Mouse (Mus musculus): ENCODE data around the gene Unc79.

Unc79 gene

GRCm38 (mm10) chr12:103040136-103040535 is 91.5 kb downstream of the Unc79 start:
- DNase-seq (ENCODE audit: inconsistent age in 2 of 2, low spot score in 1 of 2), result no peak

- DNase-seq (ENCODE audit: inconsistent age in 2 of 2, low spot score in 1 of 2), result no peak
These were observed 92.7 kb downstream of the Unc79 start for GRCm38 (mm10) chr12:103041401-103041800.

GRCm38 (mm10) chr12:103042711-103043110 is 94.1 kb downstream of the Unc79 start:
- peak in 1 of 2 experiments; percentile 63 for DNase-seq (ENCODE audit: inconsistent age in 2 of 2, low spot score in 1 of 2)

DNA sequence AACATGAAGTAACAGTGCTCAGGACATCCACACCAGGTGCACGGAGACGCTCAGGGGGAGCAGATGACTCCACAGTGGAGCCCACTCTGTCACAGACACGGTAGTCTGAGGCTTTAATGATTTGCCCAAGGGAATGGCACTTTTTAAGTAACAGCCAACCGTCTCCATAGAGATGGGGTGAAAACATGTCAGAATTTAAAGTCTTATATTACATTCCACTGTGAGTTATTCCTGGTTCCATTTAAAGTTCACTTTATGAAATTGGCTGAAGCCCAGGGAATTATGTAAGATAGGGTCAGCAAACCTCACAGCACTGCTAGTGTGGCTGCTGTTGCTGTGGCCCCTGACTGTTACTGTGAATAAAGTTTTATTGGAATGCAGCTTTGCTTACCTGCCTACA is 95.8 kb downstream of the Unc79 start:
- peak in 1 of 2 experiments; percentile 26 for DNase-seq (ENCODE audit: inconsistent age in 2 of 2, low spot score in 1 of 2)

DNA sequence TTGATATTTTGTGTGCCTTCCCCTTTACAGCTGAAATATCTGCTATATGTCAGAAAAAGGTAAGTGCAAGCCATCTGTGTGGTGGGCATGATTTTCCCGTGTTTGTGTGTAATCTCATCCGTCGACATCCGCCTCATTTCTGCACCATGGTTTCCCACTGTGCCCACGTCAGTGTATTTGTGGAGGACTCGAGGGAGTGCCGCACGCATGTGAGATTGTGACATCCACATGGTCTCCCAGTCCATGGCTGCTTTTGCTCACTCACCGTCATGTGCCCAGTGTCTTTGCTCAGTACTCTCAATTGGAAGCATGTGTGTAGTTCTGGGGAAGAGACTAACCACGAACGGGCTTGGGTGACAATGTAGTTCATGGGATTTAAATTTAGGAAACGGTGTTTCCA is 101.2 kb downstream of the Unc79 start:
- no peak for DNase-seq (ENCODE audit: inconsistent age in 2 of 2, low spot score in 1 of 2)

DNA sequence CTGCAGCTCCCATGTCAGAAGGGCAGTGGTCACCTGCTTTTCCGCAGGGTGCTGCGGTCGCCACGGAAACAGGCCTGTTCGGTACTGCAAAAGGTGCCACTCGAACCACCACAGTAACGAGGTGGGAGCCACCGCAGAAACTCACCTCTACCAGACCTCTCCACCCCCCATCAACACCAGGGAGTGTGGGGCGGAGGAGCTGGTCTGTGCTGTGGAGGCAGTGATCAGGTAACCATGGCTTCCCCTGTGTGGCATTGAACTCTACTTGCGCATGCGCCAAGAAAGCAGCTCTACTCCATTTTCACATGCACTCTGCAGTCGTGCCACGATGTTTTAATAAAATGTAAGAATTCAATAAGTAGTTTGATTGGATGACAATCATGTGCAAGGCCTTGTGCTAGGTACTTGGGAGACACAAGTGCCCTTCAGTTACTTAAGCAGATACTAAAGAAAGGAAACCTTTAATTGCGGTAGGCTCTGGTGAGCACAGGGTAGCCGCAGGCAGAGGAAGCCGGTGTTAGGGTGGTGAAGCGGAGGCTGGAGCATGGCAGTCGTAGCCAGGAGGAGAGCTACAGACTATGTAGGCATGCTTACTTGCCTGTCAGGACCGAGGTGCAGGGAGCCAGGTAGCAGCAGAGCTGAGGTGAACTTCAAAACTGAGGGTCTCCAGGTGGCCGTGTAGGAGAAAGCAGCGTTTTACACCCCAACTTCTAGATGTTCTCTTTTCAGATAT is 110.8 kb downstream of the Unc79 start:
- no peak for DNase-seq (ENCODE audit: inconsistent age in 2 of 2, low spot score in 1 of 2)

GRCm38 (mm10) chr12:103060791-103061190 is 112.1 kb downstream of the Unc79 start:
- DNase-seq (ENCODE audit: inconsistent age in 2 of 2, low spot score in 1 of 2), result no peak

DNA sequence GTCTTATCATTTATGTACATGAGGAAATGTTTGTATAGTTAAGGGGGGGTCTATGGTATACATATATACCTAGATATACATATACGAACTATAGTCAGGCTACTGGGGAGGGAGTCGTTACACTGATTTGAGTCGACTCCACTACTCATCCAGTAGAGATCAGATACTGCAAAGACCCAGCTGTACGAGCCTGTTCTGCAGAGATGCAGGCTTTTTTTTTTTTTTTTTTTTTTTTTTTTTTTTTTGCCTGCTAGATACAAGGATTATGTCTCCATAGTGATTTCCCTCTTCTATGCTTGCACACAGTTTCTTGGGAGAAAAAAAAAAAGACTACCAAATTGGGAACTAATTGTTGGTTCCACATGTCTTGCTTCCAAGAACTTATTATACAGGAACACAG is 113.5 kb downstream of the Unc79 start:
- no peak for DNase-seq (ENCODE audit: inconsistent age in 2 of 2, low spot score in 1 of 2)

DNA sequence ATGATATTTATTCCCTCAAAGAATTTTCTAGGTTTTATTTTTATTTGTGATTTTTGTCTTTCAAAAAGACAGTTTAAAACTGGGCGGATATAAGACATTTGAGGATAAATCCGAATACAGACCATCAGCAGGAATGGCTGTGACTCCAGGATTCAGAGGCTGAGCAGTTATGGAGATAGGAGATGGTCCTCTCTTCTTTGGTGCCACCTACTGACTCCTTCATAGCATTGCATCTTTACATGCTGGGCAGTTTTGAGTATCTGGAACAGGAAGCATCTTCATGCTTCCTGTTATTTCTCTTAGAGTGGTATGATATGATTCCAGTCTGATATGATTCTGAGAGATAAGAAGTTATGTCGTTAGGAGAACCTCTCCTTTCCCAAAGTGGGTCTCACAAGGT is 116.3 kb downstream of the Unc79 start:
- DNase-seq (ENCODE audit: inconsistent age in 2 of 2, low spot score in 1 of 2), result peak in 1 of 2 experiments; percentile 78

- no peak for DNase-seq (ENCODE audit: inconsistent age in 2 of 2, low spot score in 1 of 2)
These were observed 119.5 kb downstream of the Unc79 start for GRCm38 (mm10) chr12:103068161-103068560.

DNA sequence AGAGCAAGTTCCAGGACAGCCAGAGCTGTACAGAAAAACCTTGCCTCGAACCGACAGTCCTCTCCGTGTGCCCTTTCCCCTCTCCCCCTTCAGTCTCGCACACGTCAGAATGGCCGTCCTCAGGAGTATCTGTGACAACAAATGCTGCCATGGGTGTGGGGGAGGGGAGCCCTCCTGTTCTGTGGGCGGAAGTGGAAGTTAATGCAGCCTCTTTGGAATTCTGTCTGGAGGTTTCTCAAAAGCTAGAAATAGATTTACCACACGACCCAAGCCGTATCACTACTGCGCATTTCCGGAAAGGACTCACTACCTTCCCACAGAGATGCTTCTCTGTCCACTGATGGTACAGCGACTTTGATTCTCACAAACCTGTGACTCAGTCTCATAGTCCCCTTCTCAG is 120.9 kb downstream of the Unc79 start:
- DNase-seq (ENCODE audit: inconsistent age in 2 of 2, low spot score in 1 of 2), result no peak

GRCm38 (mm10) chr12:103073953-103074352 is 125.3 kb downstream of the Unc79 start:
- no peak for DNase-seq (ENCODE audit: inconsistent age in 2 of 2, low spot score in 1 of 2)

DNA sequence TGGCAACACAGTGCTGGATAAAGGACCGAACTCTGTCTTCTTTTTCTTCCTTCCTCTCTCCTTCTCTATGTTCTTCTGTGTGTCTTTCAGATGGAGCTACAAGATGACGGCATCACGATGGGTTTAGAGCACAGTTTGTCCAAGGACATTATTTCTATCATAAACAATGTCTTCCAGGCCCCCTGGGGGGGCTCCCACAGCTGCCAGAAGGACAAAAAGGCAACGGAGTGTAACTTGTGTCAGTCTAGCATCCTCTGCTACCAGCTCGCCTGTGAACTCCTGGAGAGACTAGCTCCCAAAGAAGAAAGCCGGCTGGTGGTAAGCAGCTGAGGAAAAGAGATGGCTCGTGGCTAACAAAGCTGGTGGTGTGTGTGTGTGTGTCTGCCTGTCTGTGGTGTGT is 130.1 kb downstream of the Unc79 start:
- DNase-seq (ENCODE audit: inconsistent age in 2 of 2, low spot score in 1 of 2), result no peak

DNA sequence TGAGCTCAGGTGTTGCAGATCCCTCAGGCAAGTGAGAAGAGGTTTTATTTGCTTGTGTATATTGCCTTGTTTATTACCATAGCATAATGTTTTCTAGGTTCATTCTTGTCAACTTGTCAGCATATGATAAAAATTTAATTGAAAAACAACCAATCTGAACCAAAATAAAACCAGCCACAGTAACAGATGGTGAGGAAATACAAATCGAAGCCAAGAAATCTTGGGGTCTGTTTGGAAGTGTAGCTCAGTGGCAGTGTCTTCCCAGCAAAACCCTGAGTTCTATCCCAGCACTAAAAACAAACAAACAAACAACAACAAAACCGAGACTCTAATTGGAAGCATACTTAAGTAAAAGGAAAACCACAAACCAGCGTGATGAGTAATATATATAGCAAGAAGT is 131.4 kb downstream of the Unc79 start:
- no peak for DNase-seq (ENCODE audit: inconsistent age in 2 of 2, low spot score in 1 of 2)

GRCm38 (mm10) chr12:103091831-103092230 is 143.2 kb downstream of the Unc79 start:
- DNase-seq (ENCODE audit: inconsistent age in 2 of 2, low spot score in 1 of 2), result no peak

DNA sequence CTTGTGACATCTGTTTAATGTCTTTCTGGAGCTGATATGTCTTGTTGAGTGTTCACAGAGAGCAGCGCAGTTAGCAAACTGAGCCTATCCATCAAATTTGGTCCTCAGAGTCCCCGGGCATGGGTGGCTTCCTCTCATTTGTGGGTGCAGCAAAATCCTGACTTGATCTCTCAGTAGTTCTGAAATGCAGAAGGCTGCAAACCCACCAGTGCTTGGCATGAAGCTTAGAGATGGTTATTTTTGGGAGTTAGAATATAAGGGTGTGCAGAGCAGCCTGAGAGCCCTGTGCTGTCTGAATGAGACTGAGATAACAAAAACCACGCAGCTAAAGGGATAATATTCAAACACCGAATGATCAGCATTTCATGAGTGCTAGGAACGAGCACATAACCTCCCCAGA is 146.5 kb downstream of the Unc79 start:
- no peak for DNase-seq (ENCODE audit: inconsistent age in 2 of 2, low spot score in 1 of 2)

GRCm38 (mm10) chr12:103099185-103099584 is 150.5 kb downstream of the Unc79 start:
- DNase-seq (ENCODE audit: inconsistent age in 2 of 2, low spot score in 1 of 2), result peak; percentile 69 to 86

DNA sequence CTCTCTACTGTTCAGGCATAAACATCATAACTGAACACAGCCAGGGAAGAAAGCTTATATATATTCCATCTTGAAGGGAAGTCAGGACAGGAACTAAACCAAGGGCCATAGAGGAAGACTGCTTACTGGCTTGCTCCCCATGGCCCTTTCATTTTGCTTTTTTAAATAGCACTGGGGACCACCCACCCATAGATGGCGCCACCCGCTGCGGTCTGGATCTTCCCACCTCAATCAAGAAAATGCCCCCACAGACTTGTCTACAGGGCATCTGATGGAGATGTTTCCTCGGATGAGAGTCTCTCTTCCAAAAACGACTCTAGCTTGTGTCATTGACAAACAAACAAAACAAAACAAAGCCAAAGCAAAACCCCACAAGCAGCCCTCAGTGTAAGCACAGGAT is 151.4 kb downstream of the Unc79 start:
- peak in 1 of 2 experiments; percentile 20 for DNase-seq (ENCODE audit: inconsistent age in 2 of 2, low spot score in 1 of 2)

DNA sequence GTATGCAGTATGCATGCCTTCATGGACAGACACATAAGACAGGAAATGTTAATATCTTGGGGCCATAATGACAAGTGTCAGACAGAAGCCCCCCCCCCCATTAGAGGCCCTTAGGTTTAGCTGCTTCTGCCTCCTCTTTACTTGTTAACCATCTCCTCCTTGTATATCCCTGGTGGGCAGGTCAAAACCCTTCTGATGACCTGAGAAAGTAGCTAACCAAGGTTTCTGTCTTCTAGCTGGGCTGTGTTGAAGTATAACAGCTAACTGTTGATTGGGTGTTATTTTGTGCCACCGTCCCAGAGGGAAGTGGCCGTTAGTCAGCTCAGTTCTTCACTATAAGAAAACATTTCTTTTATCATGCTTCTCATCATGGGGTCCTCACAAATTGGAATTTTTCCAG is 154.4 kb downstream of the Unc79 start:
- no peak for DNase-seq (ENCODE audit: inconsistent age in 2 of 2, low spot score in 1 of 2)

DNA sequence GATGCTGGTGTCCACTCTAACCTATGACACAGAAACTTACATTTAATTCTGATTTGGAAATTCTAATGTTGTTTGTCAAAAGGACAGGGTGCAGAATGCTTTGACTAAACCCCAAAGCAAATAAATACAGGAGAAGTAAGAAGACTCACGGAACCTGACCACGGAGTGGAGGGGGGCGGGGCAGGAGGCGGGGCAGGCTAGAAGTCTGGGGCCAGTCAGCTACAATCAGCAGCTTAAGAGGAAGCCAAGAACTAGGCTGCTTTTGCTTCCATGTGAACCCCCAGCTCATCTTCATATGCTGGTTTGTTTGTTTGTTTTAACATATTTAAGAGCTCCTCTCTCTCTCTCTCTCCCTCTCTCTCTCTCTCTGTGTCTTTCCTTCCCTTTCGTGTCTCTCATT is 154.9 kb downstream of the Unc79 start:
- no peak for DNase-seq (ENCODE audit: inconsistent age in 2 of 2, low spot score in 1 of 2)

GRCm38 (mm10) chr12:103109301-103109700 is 160.6 kb downstream of the Unc79 start:
- DNase-seq (ENCODE audit: inconsistent age in 2 of 2, low spot score in 1 of 2), result peak; percentile 66 to 81

DNA sequence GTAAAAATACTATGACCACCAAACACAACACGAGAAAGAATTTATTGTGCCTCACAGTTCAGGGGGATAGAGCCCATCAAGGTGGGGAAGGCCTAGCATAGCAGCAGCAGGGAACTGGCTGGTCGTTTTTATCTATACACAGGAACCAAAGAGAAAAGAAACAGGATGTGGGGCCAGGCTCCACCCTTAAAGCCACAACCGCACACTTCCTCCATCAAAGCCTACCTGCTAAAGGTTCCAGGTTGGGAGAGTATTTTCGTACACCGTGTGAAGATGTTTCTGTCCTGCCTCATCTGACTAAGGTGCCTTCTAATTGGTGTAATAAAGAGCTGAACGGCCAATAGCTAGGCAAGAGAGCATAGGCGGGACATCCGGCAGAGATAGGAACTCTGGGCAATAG is 168.0 kb downstream of the Unc79 start:
- no peak for DNase-seq (ENCODE audit: inconsistent age in 2 of 2, low spot score in 1 of 2)

- no peak for DNase-seq (ENCODE audit: inconsistent age in 2 of 2, low spot score in 1 of 2)
These were observed 169.0 kb downstream of the Unc79 start for GRCm38 (mm10) chr12:103117517-103118193.

Measured in adrenal gland, adult (tissue).